Mouse (Mus musculus) neural tube, embryonic 14.5 days (tissue): ENCODE data around the gene Gm21820. TPM values are rescaled to one million over a fixed set of nuclear protein-coding genes. Genes with fewer than 3 reads are reported as not detected.
"Not testable (repeated sequence)": the region's sequence is repeated elsewhere in the genome, so short reads cannot be mapped to it uniquely, and the experiment has no call there.

Experiments used
- ATAC-seq: fragments of 200-750 bp; cut with Nextera tagmentation; 2 replicates; pipeline ENCODE4 v1.8.0; 2017; ENCODE audit warnings: low read depth, mild to moderate bottlenecking, moderate TSS enrichment, moderate library complexity
- H3K27ac ChIP-seq: fragments of 300-500 bp; sonication (generic); 2 replicates; pipeline ENCODE4 v1.5.1; 2014; ENCODE audit warnings: low read depth, mild to moderate bottlenecking, control low read depth, low read length, moderate library complexity, mixed read lengths
- H3K27me3 ChIP-seq: fragments of 300-500 bp; sonication (generic); 2 replicates; pipeline ENCODE4 v1.6.1; 2014; ENCODE audit warnings: low read length; ENCODE audit not compliant: control insufficient read depth, insufficient read depth
- H3K36me3 ChIP-seq: fragments of 300-500 bp; sonication (generic); 2 replicates; pipeline ENCODE4 v1.6.1; 2014; ENCODE audit warnings: low read length, mixed read lengths; ENCODE audit not compliant: control insufficient read depth, insufficient read depth
- H3K4me1 ChIP-seq: fragments of 300-500 bp; sonication (generic); 2 replicates; pipeline ENCODE4 v1.6.1; 2014; ENCODE audit warnings: low read length; ENCODE audit not compliant: control insufficient read depth, insufficient read depth
- H3K4me2 ChIP-seq: fragments of 300-500 bp; sonication (generic); 2 replicates; pipeline ENCODE4 v1.6.1; 2014; ENCODE audit warnings: mild to moderate bottlenecking, low read depth, low read length, control low read depth
- H3K4me3 ChIP-seq: fragments of 300-500 bp; sonication (generic); 2 replicates; pipeline ENCODE4 v1.5.1; 2014; ENCODE audit warnings: low read depth, low read length, control low read depth, mixed read lengths
- H3K9ac ChIP-seq: fragments of 300-500 bp; sonication (generic); replicated peaks from 2 replicates; pipeline ENCODE4 v1.6.1; 2014; ENCODE audit warnings: low read depth, mild to moderate bottlenecking, control low read depth, low read length, mixed read lengths
- H3K9me3 ChIP-seq: fragments of 300-500 bp; sonication (generic); 2 replicates; pipeline ENCODE4 v1.6.1; 2016; ENCODE audit warnings: low read length; ENCODE audit not compliant: control insufficient read depth
- WGBS: fragments of 180-500 bp; shearing (Covaris S2); extraction: QIAGEN DNeasy Blood & Tissue Kit; methylation state at CpG from one replicate; pipeline ENCODE4 v1.1.7; 2014; 5-methylcytosine and 5-hydroxymethylcytosine counted together
- polyA plus RNA-seq: library from polyadenylated mRNA; unstranded; fragments of >200 nt; fragmentation: Nextera tagmentation; extraction: Ambion mirVana; gene quantifications from 2 replicates; pipeline ENCODE4 v1.2.1, GENCODE M21; 2014

Gene Gm21820
- polyA plus RNA-seq = not detected in 2 replicates

DNA sequence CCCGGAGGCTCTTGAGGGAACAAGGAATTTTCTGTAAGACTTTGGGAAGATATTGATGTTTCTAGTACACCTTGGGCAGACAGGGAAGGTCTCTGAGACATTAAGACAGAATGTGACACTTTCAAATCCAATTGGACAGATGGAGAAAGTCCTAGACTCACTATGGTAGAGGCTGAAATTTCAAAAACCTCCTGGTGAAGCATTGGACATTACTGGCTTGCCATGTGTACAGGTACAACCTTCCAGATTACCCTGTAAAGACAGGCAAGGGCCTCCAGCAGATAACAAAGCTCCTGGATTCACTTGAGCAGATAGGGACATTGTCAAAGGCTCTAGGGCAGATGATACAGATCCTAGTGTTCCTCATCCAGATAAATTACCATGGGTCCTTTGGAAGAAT is at the start of gene Gm21820:
Gene Gm21820 (minus strand): TSS at position 101 of the 400 bp plus-strand sequence.
- H3K27me3 ChIP-seq, H3K4me1 ChIP-seq, H3K9ac ChIP-seq, H3K9me3 ChIP-seq, ATAC-seq, H3K4me2 ChIP-seq, H3K27ac ChIP-seq, H3K4me3 ChIP-seq, H3K36me3 ChIP-seq: not testable (repeated sequence)
- 55% methylated on average over 1 of the region's 1 CpGs for WGBS

Other genes with a start within 250 kb of the Gm21820 start
- not detected in 2 replicates for gene Gm20918, start 205.5 kb downstream of the Gm21820 start, polyA plus RNA-seq